Mouse (Mus musculus): ENCODE results near the gene Slco6c1. TPM values are rescaled to one million over a fixed set of nuclear protein-coding genes. Genes with fewer than 3 reads are reported as not detected.

Slco6c1 gene
- not detected for polyA plus RNA-seq (2015; fragmentation: Illumina TruSeq; extraction: RNeasy Lipid Tissue Mini Kit (QIAGEN cat#74804); ENCODE audit: low read depth, low replicate concordance)

GRCm38 (mm10) chr1:97128201-97128600 is at the start of gene Slco6c1:
Gene Slco6c1 (minus strand): TSS chr1:97128301.

